In the genomic region with DNA sequence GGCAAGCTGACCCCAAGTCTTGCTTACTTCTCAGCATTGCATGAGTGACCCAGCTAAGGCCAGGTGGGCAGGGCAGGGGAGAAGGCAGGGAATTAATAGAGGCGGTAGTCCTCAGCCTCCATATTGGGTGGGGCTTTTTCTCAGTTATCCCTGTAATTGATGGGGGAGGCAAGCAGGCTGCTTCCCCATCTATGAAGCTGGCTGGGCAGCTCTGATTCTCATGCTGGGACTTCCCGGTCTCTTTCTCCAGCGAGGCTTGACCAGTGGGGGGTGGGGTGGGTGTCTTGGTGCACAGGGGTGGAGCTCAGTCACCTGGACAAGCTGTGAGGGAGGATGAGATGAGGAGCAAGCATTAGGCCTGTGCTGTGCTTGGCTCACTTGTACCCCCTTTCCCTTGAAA, we compare ENCODE assay signal across 15 mouse cellular contexts. TPM values are rescaled to one million over a fixed set of nuclear protein-coding genes. Genes with fewer than 3 reads are reported as not detected.
DNase-seq lines count a peak whose midpoint lies in the region; ATAC-seq and TF ChIP-seq lines count a peak whose summit lies in the region.
"Had no signal": no experiment of that assay in that cellular context is flagged by ENCODE, and none has a peak within 500 bp of the region (broad histone marks: within the 10 kb centered on the region; RNA-seq: fewer than 3 reads in every experiment).

No protein-coding gene starts in this region.

- peaks cover 94% of the 10 kb centered on the region for H3K4me1 ChIP-seq in forebrain, embryonic 10.5 days
- peaks cover 33% of the 10 kb centered on the region for H3K4me1 ChIP-seq in forebrain, embryonic 11.5 days (replicated peaks; ENCODE audit: control insufficient read depth, insufficient read depth, low read length)
- peaks cover 74% of the 10 kb centered on the region for H3K4me1 ChIP-seq in E14TG2a.4 (replicated peaks; ENCODE audit: low read depth, low read length)
- peaks cover 11% of the 10 kb centered on the region for H3K4me1 ChIP-seq in forebrain, postnatal 0 days (ENCODE audit: insufficient read depth)
- H3K4me1 ChIP-seq in midbrain, embryonic 13.5 days (replicated peaks) = peaks cover 81% of the 10 kb centered on the region

- no peak for TF ChIP-seq CTCF in E14TG2a.4 (conservative IDR thresholded peaks at IDR 0.05; ENCODE audit: low read length)
- no peak for TF ChIP-seq CTCF in forebrain, postnatal 0 days (IDR thresholded peaks at IDR 0.05; ENCODE audit: low read depth)

- H3K36me3 ChIP-seq in forebrain, embryonic 10.5 days (replicated peaks) = peaks cover 9% of the 10 kb centered on the region
- H3K36me3 ChIP-seq in forebrain, embryonic 11.5 days (ENCODE audit: control insufficient read depth, insufficient read depth, low read length) = no peaks in the 10 kb centered on the region
- no peaks in the 10 kb centered on the region for H3K36me3 ChIP-seq in E14TG2a.4 (ENCODE audit: insufficient read depth, low read length)
- peaks cover 16% of the 10 kb centered on the region; the same call in 1 of the 2 replicates for H3K36me3 ChIP-seq in forebrain, postnatal 0 days (ENCODE audit: insufficient read depth)
- peaks cover 6% of the 10 kb centered on the region; the same call in 1 of the 2 replicates for H3K36me3 ChIP-seq in midbrain, embryonic 13.5 days
- H3K36me3 ChIP-seq: kidney, embryonic 15.5 days; limb, embryonic 15.5 days had no signal

- peak overlapping the region; percentile 69 for H3K4me3 ChIP-seq in forebrain, embryonic 10.5 days
- no peak overlapping the region for H3K4me3 ChIP-seq in forebrain, embryonic 11.5 days (ENCODE audit: low read depth, low read length)
- H3K4me3 ChIP-seq in E14TG2a.4 (replicated peaks; ENCODE audit: low read length) = 0 out of 2 replicates have a peak overlapping the region, but pooled peaks have one; percentile 26
- 0 out of 2 replicates have a peak overlapping the region, but pooled peaks have one; percentile 75 for H3K4me3 ChIP-seq in forebrain, postnatal 0 days (ENCODE audit: low read depth, low read length)
- peak overlapping the region; percentile 68 for H3K4me3 ChIP-seq in midbrain, embryonic 13.5 days (replicated peaks)
- H3K4me3 ChIP-seq: heart, adult 2 months; kidney, embryonic 15.5 days; limb, embryonic 15.5 days had no signal

- peak overlapping the region; percentile 92 for H3K27ac ChIP-seq in forebrain, embryonic 10.5 days
- no peak overlapping the region for H3K27ac ChIP-seq in forebrain, embryonic 11.5 days (ENCODE audit: low read depth, low read length)
- 0 out of 2 replicates have a peak overlapping the region, but pooled peaks have one; percentile 95 for H3K27ac ChIP-seq in forebrain, postnatal 0 days (ENCODE audit: low read depth, low read length)
- peak overlapping the region; percentile 92 for H3K27ac ChIP-seq in midbrain, embryonic 13.5 days
- H3K27ac ChIP-seq: heart, adult 2 months; kidney, embryonic 15.5 days; limb, embryonic 15.5 days had no signal

- ATAC-seq in forebrain, embryonic 11.5 days (replicated peaks; ENCODE audit: low FRiP score) = no peak
- no peak for ATAC-seq in forebrain, postnatal 0 days
- no peak for ATAC-seq in midbrain, embryonic 13.5 days
- ATAC-seq in megakaryocyte-erythroid progenitor cell, adult 5-6 weeks (replicated peaks; ENCODE audit: low FRiP score, low TSS enrichment, poor library complexity, severe bottlenecking) = no peak

- no peak overlapping the region for H3K9ac ChIP-seq in forebrain, embryonic 11.5 days (ENCODE audit: low read length)
- no peak overlapping the region; the same call in 1 of the 2 replicates for H3K9ac ChIP-seq in forebrain, postnatal 0 days
- H3K9ac ChIP-seq in midbrain, embryonic 13.5 days (replicated peaks) = peak overlapping the region; percentile 86
- H3K9ac ChIP-seq: kidney, embryonic 15.5 days; limb, embryonic 15.5 days had no signal

- WGBS in forebrain, embryonic 10.5 days = 25% methylated on average over 3 of the region's 3 CpGs
- WGBS in forebrain, embryonic 11.5 days = 37% methylated on average over 3 of the region's 3 CpGs
- 28% methylated on average over 3 of the region's 3 CpGs for WGBS in forebrain, postnatal 0 days
- WGBS in midbrain, embryonic 13.5 days = 37% methylated on average over 3 of the region's 3 CpGs

- DNase-seq in forebrain, embryonic 10.5 days (ENCODE audit: extremely low spot score, low spot score) = no peak
- no peak for DNase-seq in forebrain, embryonic 11.5 days (ENCODE audit: low spot score)
- DNase-seq in forebrain, postnatal 0 days = no peak
- no peak for DNase-seq in adrenal gland, postnatal 36 days
- no peak for DNase-seq in retina, embryonic 14.5 days (ENCODE audit: low spot score)
- DNase-seq: heart, adult 2 months; heart, postnatal 36 days; layer of hippocampus, postnatal 36 days; spleen, adult 18-20 months had no signal

- no peak overlapping the region for H3K4me2 ChIP-seq in forebrain, embryonic 11.5 days (ENCODE audit: low read depth, low read length, severe bottlenecking)
- H3K4me2 ChIP-seq in forebrain, postnatal 0 days (ENCODE audit: low read depth) = peak overlapping the region; percentile 76
- peak overlapping the region; percentile 70 for H3K4me2 ChIP-seq in midbrain, embryonic 13.5 days (replicated peaks)

- H3K27me3 ChIP-seq in forebrain, embryonic 10.5 days (ENCODE audit: poor library complexity, severe bottlenecking) = peaks cover 86% of the 10 kb centered on the region
- H3K27me3 ChIP-seq in forebrain, embryonic 11.5 days (ENCODE audit: control insufficient read depth, insufficient read depth, low read length) = no peaks in the 10 kb centered on the region; the same call in none of the 2 replicates
- peaks cover 75% of the 10 kb centered on the region for H3K27me3 ChIP-seq in E14TG2a.4 (ENCODE audit: insufficient read depth, low read length)
- H3K27me3 ChIP-seq in forebrain, postnatal 0 days (ENCODE audit: insufficient read depth, low read length) = no peaks in the 10 kb centered on the region
- H3K27me3 ChIP-seq in midbrain, embryonic 13.5 days = 0 out of 2 replicates have a peak, but pooled peaks cover 12% of the 10 kb centered on the region
- H3K27me3 ChIP-seq: limb, embryonic 15.5 days had no signal

- H3K9me3 ChIP-seq in forebrain, embryonic 10.5 days = no peaks in the 10 kb centered on the region
- H3K9me3 ChIP-seq in forebrain, embryonic 11.5 days (ENCODE audit: control insufficient read depth, low read length) = no peaks in the 10 kb centered on the region
- H3K9me3 ChIP-seq in E14TG2a.4 (ENCODE audit: low read length) = no peaks in the 10 kb centered on the region
- no peaks in the 10 kb centered on the region for H3K9me3 ChIP-seq in forebrain, postnatal 0 days (ENCODE audit: low read length)
- H3K9me3 ChIP-seq in midbrain, embryonic 13.5 days = no peaks in the 10 kb centered on the region
- H3K9me3 ChIP-seq: kidney, embryonic 15.5 days; limb, embryonic 15.5 days had no signal

RNA-seq across cellular contexts. Expression of gene Gpr162, which starts 2.0 kb away (rescaled TPM):
- 2.1 and 2.5 TPM in 2 replicates for polyA plus RNA-seq in forebrain, embryonic 10.5 days (2016; fragmentation: Nextera tagmentation; extraction: Ambion mirVana)
- 2.7 and 2.8 TPM in 2 replicates for polyA plus RNA-seq in forebrain, embryonic 11.5 days (2014; fragmentation: Nextera tagmentation; extraction: Ambion mirVana)
- 154 and 160 TPM in 2 replicates for total RNA-seq in forebrain, postnatal 0 days (2014; rRNA removed)
- polyA plus RNA-seq in forebrain, postnatal 0 days (2015; fragmentation: Nextera tagmentation; extraction: Ambion mirVana) = 30.3 and 38.1 TPM in 2 replicates
- 19.2 and 22.9 TPM in 2 replicates for polyA plus RNA-seq in midbrain, embryonic 13.5 days (2015; fragmentation: Nextera tagmentation; extraction: Ambion mirVana)
- 1 to 10 TPM in 1 of 2 experiments, under 1 TPM in 1; 0.89 to 1.2 TPM for total RNA-seq in adrenal gland, postnatal 36 days (2021)
- total RNA-seq in megakaryocyte-erythroid progenitor cell, adult 5-6 weeks (2014; fragmentation: Nextera tagmentation) = not detected in 2 replicates
- total RNA-seq in megakaryocyte-erythroid progenitor cell, adult 5-6 weeks (2017) = not detected in 2 replicates

RNA-seq across cellular contexts. Expression of gene P3h3, which starts 4.2 kb away (rescaled TPM):
- 9.7 TPM in 2 replicates for polyA plus RNA-seq in forebrain, embryonic 10.5 days (2016; fragmentation: Nextera tagmentation; extraction: Ambion mirVana)
- 17.3 and 17.8 TPM in 2 replicates for polyA plus RNA-seq in forebrain, embryonic 11.5 days (2014; fragmentation: Nextera tagmentation; extraction: Ambion mirVana)
- total RNA-seq in forebrain, postnatal 0 days (2014; rRNA removed) = 78.8 and 85.7 TPM in 2 replicates
- polyA plus RNA-seq in forebrain, postnatal 0 days (2015; fragmentation: Nextera tagmentation; extraction: Ambion mirVana) = 6.2 and 9.1 TPM in 2 replicates
- polyA plus RNA-seq in midbrain, embryonic 13.5 days (2015; fragmentation: Nextera tagmentation; extraction: Ambion mirVana) = 12.3 and 17.0 TPM in 2 replicates
- 10 to 100 TPM; 21.7 to 24.5 TPM for total RNA-seq in adrenal gland, postnatal 36 days (2021)
- 0.61 and 3.0 TPM in 2 replicates for total RNA-seq in megakaryocyte-erythroid progenitor cell, adult 5-6 weeks (2014; fragmentation: Nextera tagmentation)
- total RNA-seq in megakaryocyte-erythroid progenitor cell, adult 5-6 weeks (2017) = 0.89 and 2.2 TPM in 2 replicates

RNA-seq across cellular contexts. Expression of gene Gnb3, which starts 21.7 kb away (rescaled TPM):
- polyA plus RNA-seq in forebrain, embryonic 10.5 days (2016; fragmentation: Nextera tagmentation; extraction: Ambion mirVana) = 0.32 and 0.42 TPM in 2 replicates
- polyA plus RNA-seq in forebrain, embryonic 11.5 days (2014; fragmentation: Nextera tagmentation; extraction: Ambion mirVana) = 0.71 and 1.1 TPM in 2 replicates
- total RNA-seq in forebrain, postnatal 0 days (2014; rRNA removed) = 0.90 and 1.8 TPM in 2 replicates
- polyA plus RNA-seq in forebrain, postnatal 0 days (2015; fragmentation: Nextera tagmentation; extraction: Ambion mirVana) = 0.61 and 1.2 TPM in 2 replicates
- 5.1 and 7.5 TPM in 2 replicates for polyA plus RNA-seq in midbrain, embryonic 13.5 days (2015; fragmentation: Nextera tagmentation; extraction: Ambion mirVana)
- total RNA-seq in adrenal gland, postnatal 36 days (2021) = 1 to 10 TPM; 6.2 to 8.1 TPM
- not detected in 2 replicates for total RNA-seq in megakaryocyte-erythroid progenitor cell, adult 5-6 weeks (2014; fragmentation: Nextera tagmentation)
- total RNA-seq in megakaryocyte-erythroid progenitor cell, adult 5-6 weeks (2017) = not detected in 2 replicates

RNA-seq across cellular contexts. Expression of gene Cd4, which starts 26.2 kb away (rescaled TPM):
- 0.17 TPM in 1 of 2 replicates, not detected in the other for polyA plus RNA-seq in forebrain, embryonic 10.5 days (2016; fragmentation: Nextera tagmentation; extraction: Ambion mirVana)
- not detected in 2 replicates for polyA plus RNA-seq in forebrain, embryonic 11.5 days (2014; fragmentation: Nextera tagmentation; extraction: Ambion mirVana)
- 0.57 and 0.69 TPM in 2 replicates for total RNA-seq in forebrain, postnatal 0 days (2014; rRNA removed)
- polyA plus RNA-seq in forebrain, postnatal 0 days (2015; fragmentation: Nextera tagmentation; extraction: Ambion mirVana) = 0.25 and 0.72 TPM in 2 replicates
- 0.07 TPM in 1 of 2 replicates, not detected in the other for polyA plus RNA-seq in midbrain, embryonic 13.5 days (2015; fragmentation: Nextera tagmentation; extraction: Ambion mirVana)
- total RNA-seq in adrenal gland, postnatal 36 days (2021) = under 1 TPM; 0.30 to 0.50 TPM
- total RNA-seq in megakaryocyte-erythroid progenitor cell, adult 5-6 weeks (2014; fragmentation: Nextera tagmentation) = not detected in 2 replicates
- total RNA-seq in megakaryocyte-erythroid progenitor cell, adult 5-6 weeks (2017) = not detected in 2 replicates
- polyA plus RNA-seq: embryonic facial prominence, embryonic 11.5 days had no signal

RNA-seq across cellular contexts. Expression of gene Cdca3, which starts 32.5 kb away (rescaled TPM):
- polyA plus RNA-seq in forebrain, embryonic 10.5 days (2016; fragmentation: Nextera tagmentation; extraction: Ambion mirVana) = 271 and 298 TPM in 2 replicates
- polyA plus RNA-seq in forebrain, embryonic 11.5 days (2014; fragmentation: Nextera tagmentation; extraction: Ambion mirVana) = 276 and 307 TPM in 2 replicates
- 13.5 and 20.7 TPM in 2 replicates for total RNA-seq in forebrain, postnatal 0 days (2014; rRNA removed)
- polyA plus RNA-seq in forebrain, postnatal 0 days (2015; fragmentation: Nextera tagmentation; extraction: Ambion mirVana) = 28.5 and 30.5 TPM in 2 replicates
- 82.7 and 89.5 TPM in 2 replicates for polyA plus RNA-seq in midbrain, embryonic 13.5 days (2015; fragmentation: Nextera tagmentation; extraction: Ambion mirVana)
- 1 to 10 TPM; 5.9 to 9.2 TPM for total RNA-seq in adrenal gland, postnatal 36 days (2021)
- total RNA-seq in megakaryocyte-erythroid progenitor cell, adult 5-6 weeks (2014; fragmentation: Nextera tagmentation) = 100 and 181 TPM in 2 replicates
- total RNA-seq in megakaryocyte-erythroid progenitor cell, adult 5-6 weeks (2017) = 90.3 and 111 TPM in 2 replicates
